ENCODE assay signal across 12 mouse cellular contexts in genomic region chr1:170554235-170554938, GRCm38 (mm10). TPM values are rescaled to one million over a fixed set of nuclear protein-coding genes. Genes with fewer than 3 reads are reported as not detected.
A peak's percentile ranks its signal among the peaks of the same experiment; 100 is the strongest.
DNase-seq lines count a peak whose midpoint lies in the region; ATAC-seq lines count a peak whose summit lies in the region.
"Had no signal": no experiment of that assay in that cellular context is flagged by ENCODE, and none has a peak within 500 bp of the region (broad histone marks: within the 10 kb centered on the region; RNA-seq: fewer than 3 reads in every experiment).

No protein-coding gene starts in this region.

- H3K9me3 ChIP-seq in forebrain, embryonic 15.5 days, result no peaks in the 10 kb centered on the region
- H3K9me3 ChIP-seq in forebrain, embryonic 14.5 days (replicated peaks; ENCODE audit: control insufficient read depth, low read length), result no peaks in the 10 kb centered on the region
- H3K9me3 ChIP-seq in kidney, embryonic 15.5 days (replicated peaks), result no peaks in the 10 kb centered on the region
- H3K9me3 ChIP-seq in liver, embryonic 15.5 days (replicated peaks), result no peaks in the 10 kb centered on the region
- H3K9me3 ChIP-seq: forebrain, embryonic 10.5 days had no signal

- H3K4me2 ChIP-seq in forebrain, embryonic 15.5 days (replicated peaks), result no peak overlapping the region
- no peak overlapping the region for H3K4me2 ChIP-seq in forebrain, embryonic 14.5 days (ENCODE audit: low read length)
- no peak overlapping the region for H3K4me2 ChIP-seq in kidney, embryonic 15.5 days
- no peak overlapping the region for H3K4me2 ChIP-seq in liver, embryonic 15.5 days

- no peak overlapping the region for H3K9ac ChIP-seq in forebrain, embryonic 15.5 days (replicated peaks)
- no peak overlapping the region for H3K9ac ChIP-seq in forebrain, embryonic 14.5 days (ENCODE audit: low read length)
- H3K9ac ChIP-seq in kidney, embryonic 15.5 days, result no peak overlapping the region
- H3K9ac ChIP-seq in liver, embryonic 15.5 days, result no peak overlapping the region

- no peaks in the 10 kb centered on the region for H3K36me3 ChIP-seq in forebrain, embryonic 15.5 days
- H3K36me3 ChIP-seq in forebrain, embryonic 14.5 days (ENCODE audit: control insufficient read depth, insufficient read depth, low read length), result no peaks in the 10 kb centered on the region
- no peaks in the 10 kb centered on the region for H3K36me3 ChIP-seq in kidney, embryonic 15.5 days
- no peaks in the 10 kb centered on the region for H3K36me3 ChIP-seq in liver, embryonic 15.5 days (replicated peaks)
- H3K36me3 ChIP-seq: forebrain, embryonic 10.5 days had no signal

- 96% methylated on average over 4 of the region's 4 CpGs for WGBS in forebrain, embryonic 15.5 days
- WGBS in forebrain, embryonic 14.5 days, result 93% methylated on average over 4 of the region's 4 CpGs
- WGBS in kidney, embryonic 15.5 days, result 96% methylated on average over 4 of the region's 4 CpGs
- 68% methylated on average over 4 of the region's 4 CpGs for WGBS in liver, embryonic 15.5 days (ENCODE audit: insufficient replicate concordance)

- no peak overlapping the region for H3K27ac ChIP-seq in forebrain, embryonic 15.5 days (replicated peaks)
- no peak overlapping the region for H3K27ac ChIP-seq in forebrain, embryonic 14.5 days (ENCODE audit: low read depth, low read length)
- H3K27ac ChIP-seq in kidney, embryonic 15.5 days, result no peak overlapping the region
- no peak overlapping the region for H3K27ac ChIP-seq in liver, embryonic 15.5 days (replicated peaks)
- H3K27ac ChIP-seq: forebrain, embryonic 10.5 days; hindbrain, postnatal 0 days had no signal

- H3K4me1 ChIP-seq in forebrain, embryonic 15.5 days, result peaks cover 9% of the 10 kb centered on the region
- H3K4me1 ChIP-seq in forebrain, embryonic 14.5 days (ENCODE audit: control insufficient read depth, insufficient read depth, low read length), result peaks cover 7% of the 10 kb centered on the region; the same call in 1 of the 2 replicates
- peaks cover 12% of the 10 kb centered on the region; the same call in 1 of the 2 replicates for H3K4me1 ChIP-seq in kidney, embryonic 15.5 days
- peaks cover 11% of the 10 kb centered on the region for H3K4me1 ChIP-seq in liver, embryonic 15.5 days (replicated peaks)

- peak; percentile 20; the same call in 1 of the 2 replicates for ATAC-seq in forebrain, embryonic 15.5 days (replicated peaks)
- ATAC-seq in forebrain, embryonic 14.5 days, result no peak; the same call in 1 of the 2 replicates
- 0 out of 2 replicates have a peak, but pooled peaks have one; percentile 46 for ATAC-seq in kidney, embryonic 15.5 days (replicated peaks; ENCODE audit: low FRiP score)
- ATAC-seq in liver, embryonic 15.5 days (ENCODE audit: insufficient read depth), result peak; percentile 42
- ATAC-seq: activated CD4-positive, CD25-positive, alpha-beta regulatory T cell, adult 4 months; hindbrain, postnatal 0 days had no signal

- no peak for DNase-seq in forebrain, embryonic 14.5 days (ENCODE audit: low spot score)
- DNase-seq in kidney, postnatal 10 days, result no peak
- DNase-seq in MEL-GATA-1-ER (ENCODE audit: extremely low read depth, low read depth), result peak; percentile 41
- no peak for DNase-seq in embryo, embryonic 10.5 days (ENCODE audit: low spot score)
- DNase-seq in yolk sac, embryonic 10.5 days (ENCODE audit: low spot score), result no peak
- DNase-seq: thymus, adult 18-20 months had no signal

- no peak overlapping the region for H3K4me3 ChIP-seq in forebrain, embryonic 15.5 days
- H3K4me3 ChIP-seq in forebrain, embryonic 14.5 days (ENCODE audit: low read depth, low read length), result no peak overlapping the region
- H3K4me3 ChIP-seq in kidney, embryonic 15.5 days (replicated peaks), result no peak overlapping the region
- H3K4me3 ChIP-seq in liver, embryonic 15.5 days (replicated peaks), result no peak overlapping the region
- H3K4me3 ChIP-seq: forebrain, embryonic 10.5 days had no signal

- H3K27me3 ChIP-seq in forebrain, embryonic 15.5 days, result no peaks in the 10 kb centered on the region
- H3K27me3 ChIP-seq in forebrain, embryonic 14.5 days (replicated peaks; ENCODE audit: control insufficient read depth, insufficient read depth, low read length), result no peaks in the 10 kb centered on the region
- H3K27me3 ChIP-seq in kidney, embryonic 15.5 days, result no peaks in the 10 kb centered on the region
- no peaks in the 10 kb centered on the region for H3K27me3 ChIP-seq in liver, embryonic 15.5 days

RNA-seq across cellular contexts. Expression of gene Nos1ap, which starts 35.3 kb away (rescaled TPM):
- polyA plus RNA-seq in forebrain, embryonic 15.5 days (2015; fragmentation: Nextera tagmentation; extraction: Ambion mirVana), result 25.4 and 27.0 TPM in 2 replicates
- 8.4 and 11.3 TPM in 2 replicates for polyA plus RNA-seq in forebrain, embryonic 14.5 days (2014; fragmentation: Nextera tagmentation; extraction: Ambion mirVana)
- 17.7 and 18.2 TPM in 2 replicates for polyA plus RNA-seq in kidney, embryonic 15.5 days (2015; fragmentation: Nextera tagmentation; extraction: Ambion mirVana)
- 5.2 and 6.4 TPM in 2 replicates for polyA plus RNA-seq in liver, embryonic 15.5 days (2015; fragmentation: Nextera tagmentation; extraction: Ambion mirVana)
- polyA plus RNA-seq: activated CD4-positive, CD25-positive, alpha-beta regulatory T cell, adult 4 months had no signal
